Mouse (Mus musculus): ENCODE data around the gene Fam76b. TPM values are rescaled to one million over a fixed set of nuclear protein-coding genes. Genes with fewer than 3 reads are reported as not detected.

Gene Fam76b
- total RNA-seq, 2 experiments from 2014 or later: 92.6 to 110 TPM

DNA sequence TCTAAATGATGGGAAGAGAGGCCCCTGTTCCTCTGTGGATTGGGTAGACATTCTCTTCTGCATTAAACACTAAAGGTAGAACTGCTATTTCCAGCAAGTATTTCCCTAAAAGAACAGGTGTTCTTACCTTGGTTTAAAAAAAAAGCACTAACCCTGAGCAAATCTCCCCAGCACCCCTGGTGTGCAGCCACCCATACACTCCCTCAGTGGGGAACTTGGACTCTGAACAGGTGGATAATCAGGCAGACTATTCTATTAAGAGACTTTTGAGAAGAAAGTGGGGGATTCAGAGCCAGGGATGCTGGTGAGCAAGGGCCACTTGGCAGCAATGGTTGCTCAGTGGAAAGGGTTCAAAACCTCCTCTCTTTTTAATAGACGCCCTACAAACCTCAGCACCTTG lies 28.7 kb downstream of the Fam76b start:
- ATAC-seq (replicated peaks; ENCODE audit: low FRiP score, poor library complexity, severe bottlenecking): no peak

DNA sequence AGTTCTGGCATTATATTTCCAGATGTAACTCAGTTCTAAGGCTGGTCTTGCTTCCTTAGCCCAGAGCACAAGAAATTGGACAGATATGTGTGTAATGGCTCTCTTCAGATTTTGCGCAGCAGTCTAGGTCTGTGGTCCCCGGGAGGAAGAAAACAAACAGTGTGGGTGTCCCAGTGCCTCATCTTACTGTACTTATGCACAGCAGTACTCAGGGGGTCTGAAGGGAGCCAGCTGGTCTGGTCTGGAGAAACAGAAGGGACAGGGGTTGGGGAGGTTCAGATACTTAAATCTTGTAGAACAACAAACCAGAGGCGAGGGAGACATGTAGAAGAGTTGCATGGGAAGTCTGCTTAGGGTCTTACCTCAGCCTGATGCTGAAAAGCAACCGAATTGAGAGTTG lies 29.3 kb downstream of the Fam76b start:
- no peak for ATAC-seq (replicated peaks; ENCODE audit: low FRiP score, poor library complexity, severe bottlenecking)

DNA sequence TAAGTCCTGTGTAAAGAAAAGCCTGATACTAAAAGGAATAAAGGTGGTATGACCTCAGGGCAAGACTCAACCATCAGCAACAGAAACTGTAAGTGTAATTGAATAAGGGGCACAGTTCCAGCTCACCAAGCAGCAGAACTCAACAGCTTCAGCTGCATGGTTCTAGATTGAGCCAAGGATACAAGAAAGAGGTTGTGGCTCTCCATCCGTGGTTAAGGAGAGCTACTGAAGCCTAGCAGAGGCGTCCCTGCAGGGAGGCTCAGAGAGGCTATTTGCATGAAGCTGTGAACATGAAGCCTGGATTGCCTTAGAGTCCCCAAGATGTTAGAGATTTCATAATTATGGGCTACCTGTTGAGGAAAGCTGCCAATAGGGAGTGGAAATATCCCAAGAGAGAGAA lies 40.1 kb downstream of the Fam76b start:
- ATAC-seq (replicated peaks; ENCODE audit: low FRiP score, poor library complexity, severe bottlenecking): no peak

DNA sequence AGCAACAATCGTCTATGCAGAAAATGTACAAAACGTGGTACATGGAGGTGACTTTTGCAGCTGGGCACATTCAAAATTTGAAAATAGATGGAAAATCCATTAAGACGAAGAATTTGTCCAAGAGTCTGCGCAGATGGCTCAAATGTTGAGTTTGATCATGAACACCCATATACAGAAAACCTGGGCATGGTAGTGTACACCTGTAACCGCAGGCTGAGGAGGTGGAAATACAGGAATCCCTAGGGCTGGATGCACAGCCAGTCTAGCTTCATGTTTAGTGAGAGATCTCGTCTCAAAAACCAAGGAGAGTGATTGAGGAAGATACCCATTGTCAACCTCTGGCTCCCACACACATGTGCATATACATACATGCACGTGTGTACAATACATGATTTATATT lies 44.1 kb downstream of the Fam76b start:
- ATAC-seq (replicated peaks; ENCODE audit: low FRiP score, poor library complexity, severe bottlenecking): no peak

DNA sequence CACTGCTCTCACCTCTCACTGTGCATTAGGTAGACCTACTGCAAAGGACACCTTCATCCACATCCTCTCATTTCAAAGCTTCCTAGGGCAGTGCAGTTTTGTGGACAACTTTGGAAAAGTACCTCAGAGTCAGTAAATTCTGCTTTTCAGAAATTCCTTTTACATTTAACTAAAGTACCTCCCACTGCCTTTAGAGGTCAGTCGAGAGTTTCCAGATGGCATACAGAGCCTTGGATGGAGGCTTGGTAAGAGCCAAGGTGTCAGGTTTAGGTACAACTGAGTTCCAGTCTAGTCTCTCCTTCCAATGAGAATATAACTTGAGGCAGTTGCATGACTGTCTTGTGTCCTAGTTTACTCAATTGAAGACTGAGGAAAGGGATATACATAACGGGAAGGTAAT lies 46.8 kb downstream of the Fam76b start:
- ATAC-seq (replicated peaks; ENCODE audit: low FRiP score, poor library complexity, severe bottlenecking): no peak

DNA sequence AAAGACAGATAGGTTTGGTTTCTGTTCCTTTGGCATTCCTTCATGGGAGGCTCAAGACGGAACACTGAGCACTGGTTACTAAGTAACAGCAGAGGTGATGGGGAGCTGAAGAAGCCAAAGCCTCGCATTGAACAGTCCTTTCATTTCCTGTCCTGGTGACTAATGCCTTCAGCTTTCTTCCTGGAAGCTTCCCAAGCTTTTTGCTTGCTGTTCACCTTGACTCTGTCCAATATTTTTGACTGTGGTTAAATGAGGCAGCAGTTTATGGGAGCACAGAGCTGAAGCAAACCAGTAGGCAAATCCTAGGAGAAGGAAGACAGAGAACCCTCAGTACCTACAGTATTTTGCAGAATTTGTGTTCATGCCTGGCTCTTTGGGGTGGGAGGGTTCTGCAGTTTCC lies 47.8 kb downstream of the Fam76b start:
- no peak for ATAC-seq (replicated peaks; ENCODE audit: low FRiP score, poor library complexity, severe bottlenecking)

DNA sequence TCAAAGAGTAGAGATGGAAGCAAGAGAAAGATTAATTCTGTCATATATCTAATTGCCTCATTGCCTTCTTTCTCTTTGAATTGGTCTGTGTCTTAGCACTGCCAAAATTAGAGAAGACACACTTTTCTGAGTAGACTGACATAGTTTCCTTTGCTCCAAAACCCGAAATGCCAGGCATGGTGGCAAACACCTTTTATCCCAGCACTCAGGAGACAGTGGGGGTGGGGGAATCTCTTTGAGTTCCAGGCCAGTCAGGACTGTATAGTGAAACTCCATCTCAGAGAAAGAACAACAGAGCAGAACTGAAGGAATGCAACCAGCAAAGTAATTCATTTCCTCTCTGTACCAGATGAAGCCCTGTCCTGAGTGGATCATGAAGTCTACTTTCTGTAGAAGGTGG lies 53.2 kb downstream of the Fam76b start:
- ATAC-seq (replicated peaks; ENCODE audit: low FRiP score, poor library complexity, severe bottlenecking): no peak

DNA sequence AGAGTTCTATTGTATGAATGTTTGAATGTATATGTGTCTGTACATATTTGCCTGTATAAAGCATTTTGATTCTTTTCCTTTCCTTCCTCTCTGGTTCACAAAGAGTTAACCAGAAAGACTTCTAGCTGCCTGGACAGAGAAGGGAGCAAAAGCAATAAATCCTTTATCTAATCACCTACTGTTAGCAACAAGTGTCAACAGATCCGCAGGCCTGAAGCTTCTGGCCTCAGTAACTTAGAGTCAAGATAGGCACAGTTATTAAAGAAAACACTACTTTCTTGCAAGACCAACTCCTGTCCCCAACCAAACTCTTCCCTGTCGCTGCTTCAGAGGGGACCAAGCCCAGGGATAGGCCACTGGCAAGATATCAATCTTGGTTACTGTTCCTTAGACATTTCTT lies 55.0 kb downstream of the Fam76b start:
- ATAC-seq (replicated peaks; ENCODE audit: low FRiP score, poor library complexity, severe bottlenecking): no peak

DNA sequence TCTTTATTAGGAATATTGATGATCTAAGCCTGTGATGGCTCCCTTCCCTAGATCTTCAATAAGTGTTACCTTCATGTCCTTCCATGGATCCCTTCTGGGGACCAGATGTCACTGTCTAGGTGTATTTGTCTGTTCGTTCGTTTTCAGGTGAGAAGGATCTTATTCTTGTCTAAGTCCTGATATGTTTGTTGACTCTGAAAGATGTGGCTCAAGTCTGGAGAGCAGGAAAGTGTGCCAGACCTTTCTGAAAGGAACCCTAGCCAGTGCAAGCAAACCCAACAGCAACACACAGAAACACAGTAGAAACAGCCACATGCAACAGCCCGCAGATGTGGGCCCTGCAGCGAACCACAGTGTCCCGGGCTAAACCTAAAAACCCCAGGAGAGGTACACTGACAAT lies 61.5 kb downstream of the Fam76b start:
- ATAC-seq (replicated peaks; ENCODE audit: low FRiP score, poor library complexity, severe bottlenecking): no peak

DNA sequence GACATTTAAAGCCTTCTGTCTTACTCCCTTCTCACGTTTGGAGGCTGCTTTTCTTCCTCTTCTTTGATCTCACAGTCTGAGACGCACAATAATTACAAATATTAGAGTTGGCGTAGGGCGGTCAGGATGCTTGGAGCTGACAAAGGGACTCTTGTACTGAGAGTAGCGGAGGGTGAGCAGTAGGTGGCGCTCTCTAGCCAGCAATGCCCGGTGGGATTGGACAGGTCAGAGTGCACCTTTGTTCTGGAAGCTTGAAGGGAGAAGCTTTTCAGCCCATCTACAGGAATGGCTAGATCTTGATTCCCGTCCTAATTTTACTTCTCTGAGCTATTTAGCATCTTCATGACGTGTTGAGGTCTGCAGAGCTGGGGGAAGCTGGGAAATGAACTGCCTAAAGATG lies 62.1 kb downstream of the Fam76b start:
- no peak for ATAC-seq (replicated peaks; ENCODE audit: low FRiP score, poor library complexity, severe bottlenecking)

DNA sequence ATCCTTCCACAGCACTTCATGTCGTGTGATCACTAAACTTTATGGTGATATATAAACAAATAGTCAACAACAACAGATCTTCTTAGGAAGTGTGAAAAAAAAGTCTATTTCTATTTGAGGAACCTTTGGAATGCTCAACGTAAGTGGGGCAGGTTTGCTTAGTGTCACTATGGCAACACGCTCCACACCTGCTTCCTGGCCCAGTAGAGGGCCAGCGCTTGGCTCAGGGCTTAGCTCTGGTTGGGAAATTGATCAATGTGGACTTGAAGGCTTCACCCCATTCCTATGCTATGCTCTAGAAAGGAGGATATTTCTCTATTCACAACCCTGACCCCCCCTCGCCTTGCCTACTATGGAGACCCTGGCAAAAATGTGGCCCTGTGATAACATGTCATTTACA lies 62.7 kb downstream of the Fam76b start:
- ATAC-seq (replicated peaks; ENCODE audit: low FRiP score, poor library complexity, severe bottlenecking): no peak

DNA sequence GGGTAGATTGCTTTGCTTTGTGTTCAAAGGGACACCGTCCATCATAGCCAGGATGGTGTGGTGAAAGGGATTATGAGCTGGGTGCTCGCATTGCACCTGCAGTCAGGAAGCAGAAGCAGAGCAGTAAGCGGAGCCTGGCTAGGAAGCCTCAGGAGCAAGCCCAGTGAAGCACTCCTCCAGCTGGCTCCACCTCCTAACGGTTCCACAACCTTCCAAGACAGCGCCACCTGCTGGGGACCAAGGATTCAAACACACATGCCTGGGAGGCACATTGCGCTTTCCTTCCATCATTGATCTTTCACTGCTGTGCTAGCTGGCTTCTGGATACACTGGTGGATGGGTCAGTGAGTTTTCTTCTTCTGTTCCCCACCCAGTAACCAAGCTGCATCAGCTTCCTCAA lies 64.4 kb downstream of the Fam76b start:
- ATAC-seq (replicated peaks; ENCODE audit: low FRiP score, poor library complexity, severe bottlenecking): no peak

DNA sequence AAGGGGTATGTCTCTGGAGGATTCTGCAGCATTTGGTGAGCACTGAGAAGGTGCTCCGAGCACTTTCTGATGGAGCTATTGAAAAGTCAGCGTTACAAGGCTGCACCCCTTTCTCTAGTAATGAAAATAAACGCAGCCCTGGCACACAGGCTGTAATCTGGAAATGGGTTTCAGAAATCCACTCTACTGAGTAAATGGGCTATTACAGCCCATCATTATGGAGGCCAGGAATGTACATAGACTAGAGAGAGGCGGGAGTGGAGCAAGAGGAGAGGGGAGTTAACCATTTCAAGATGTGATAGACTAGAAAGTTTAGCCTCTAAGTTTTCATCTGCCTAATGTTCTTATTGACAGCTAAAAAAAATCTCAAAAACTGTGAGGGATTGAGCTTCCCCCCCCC lies 65.5 kb downstream of the Fam76b start:
- no peak for ATAC-seq (replicated peaks; ENCODE audit: low FRiP score, poor library complexity, severe bottlenecking)

DNA sequence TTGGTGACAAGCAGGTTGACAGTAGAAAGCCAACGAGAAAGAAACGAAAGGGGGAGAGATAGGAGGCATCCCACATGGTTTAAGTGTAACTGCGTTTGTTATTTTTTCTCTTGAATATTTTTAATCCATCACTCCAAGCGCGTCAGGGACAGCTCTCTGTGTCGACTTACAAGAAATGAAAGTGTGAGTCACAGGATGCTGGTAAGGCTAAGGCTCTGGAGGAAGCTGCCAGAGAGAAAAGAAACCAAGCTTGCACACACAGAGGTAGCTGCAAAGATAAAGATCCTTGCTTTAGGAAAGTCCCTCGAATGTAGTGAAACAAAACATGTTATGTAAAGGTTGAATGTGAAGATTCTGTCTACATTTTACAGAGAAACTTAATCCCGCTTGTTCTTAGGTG lies 67.0 kb downstream of the Fam76b start:
- no peak for ATAC-seq (replicated peaks; ENCODE audit: low FRiP score, poor library complexity, severe bottlenecking)

DNA sequence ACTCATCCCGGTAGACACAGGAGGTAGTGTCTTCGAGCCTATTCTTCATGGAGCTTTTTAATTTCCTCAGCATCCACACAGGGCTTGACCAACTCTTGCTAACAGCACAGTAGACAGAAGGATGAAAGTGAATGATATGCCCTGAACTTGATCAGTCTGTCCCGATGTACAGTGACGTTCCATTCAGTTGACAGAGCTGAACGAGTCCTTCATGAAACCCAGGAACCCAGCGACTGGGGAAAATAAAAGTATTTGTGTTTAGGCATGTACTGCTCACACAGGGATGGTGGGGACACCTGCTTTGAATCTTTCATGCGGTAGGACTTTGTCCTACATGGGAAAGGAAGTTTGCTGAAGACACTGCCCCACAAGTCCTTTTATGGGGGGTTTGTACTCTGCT lies 67.4 kb downstream of the Fam76b start:
- ATAC-seq (replicated peaks; ENCODE audit: low FRiP score, poor library complexity, severe bottlenecking): no peak

DNA sequence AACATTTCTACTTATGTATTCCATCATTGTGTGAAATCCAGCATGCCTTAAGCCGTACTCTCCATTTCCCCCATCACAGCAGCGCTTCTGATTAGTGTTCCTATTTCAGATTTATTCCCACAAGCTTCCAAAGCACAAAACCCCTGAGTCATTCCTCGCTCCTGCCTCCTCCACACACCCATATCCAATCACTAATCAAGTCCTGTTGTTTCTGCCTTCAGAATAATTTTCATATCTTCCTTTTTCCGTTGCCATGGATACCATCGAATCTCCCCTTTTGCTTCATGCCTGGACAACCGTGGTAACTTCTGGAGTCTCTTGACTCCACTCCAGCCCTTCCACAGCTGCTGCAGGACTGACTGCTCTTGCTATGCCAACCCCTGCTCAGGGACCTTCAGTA lies 68.5 kb downstream of the Fam76b start:
- no peak for ATAC-seq (replicated peaks; ENCODE audit: low FRiP score, poor library complexity, severe bottlenecking)

DNA sequence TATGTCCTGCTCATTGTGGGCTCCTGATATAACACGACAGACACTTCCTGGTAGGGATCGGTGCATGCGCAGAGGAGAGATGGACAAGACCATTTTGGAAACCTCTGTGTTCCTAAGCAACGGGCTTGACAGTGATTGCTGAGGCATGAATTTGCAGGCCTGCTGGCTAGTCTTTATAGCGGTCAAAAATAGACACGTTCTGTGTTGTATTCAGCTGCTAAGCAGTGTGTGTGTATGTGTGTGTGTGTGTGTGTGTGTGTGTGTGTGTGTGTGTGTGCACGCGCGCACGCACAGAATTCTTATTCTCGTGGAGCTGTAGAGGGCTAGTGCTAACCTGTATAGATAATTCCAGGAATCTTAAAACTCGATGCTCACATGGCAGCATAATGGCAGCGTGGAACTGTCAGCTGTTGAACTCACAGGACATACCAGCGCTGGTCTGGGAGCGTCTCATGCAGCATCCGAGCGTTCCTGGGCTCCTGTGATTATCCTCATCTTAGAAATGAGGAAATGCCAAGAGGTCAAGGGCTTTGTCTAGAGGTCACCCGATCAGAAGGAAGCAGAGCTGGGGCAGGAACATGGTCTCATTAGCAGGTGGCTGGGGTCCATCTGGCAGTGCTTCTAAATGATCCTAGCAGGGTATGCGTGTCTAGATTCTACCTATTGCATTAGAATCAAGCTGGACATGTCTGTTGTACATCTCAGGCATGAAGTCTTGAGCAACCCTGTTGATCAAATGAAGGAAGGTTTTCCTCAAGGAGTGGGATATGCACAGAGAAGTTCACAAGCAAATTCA lies 71.2 kb downstream of the Fam76b start:
- no peak for ATAC-seq (replicated peaks; ENCODE audit: low FRiP score, poor library complexity, severe bottlenecking)

DNA sequence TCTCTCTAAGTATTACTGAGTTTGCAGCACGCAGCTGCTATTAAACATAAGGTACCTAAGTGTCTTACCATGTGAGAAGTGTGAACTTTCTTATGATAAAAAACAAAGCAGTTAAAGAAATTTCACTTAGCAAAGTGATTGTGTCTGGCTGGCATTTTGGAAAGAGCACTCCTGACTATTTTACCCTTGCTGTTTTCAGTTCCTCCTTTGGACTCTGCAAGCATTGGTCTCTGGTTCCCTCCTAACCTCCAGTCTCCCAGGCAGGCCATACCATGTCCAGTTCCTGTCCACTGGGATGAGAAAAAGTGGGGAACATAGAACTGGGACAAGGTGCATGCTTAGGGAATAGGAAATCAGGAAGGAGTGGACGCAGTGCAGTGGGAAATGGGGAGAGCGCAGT lies 74.5 kb downstream of the Fam76b start:
- no peak for ATAC-seq (replicated peaks; ENCODE audit: low FRiP score, poor library complexity, severe bottlenecking)

DNA sequence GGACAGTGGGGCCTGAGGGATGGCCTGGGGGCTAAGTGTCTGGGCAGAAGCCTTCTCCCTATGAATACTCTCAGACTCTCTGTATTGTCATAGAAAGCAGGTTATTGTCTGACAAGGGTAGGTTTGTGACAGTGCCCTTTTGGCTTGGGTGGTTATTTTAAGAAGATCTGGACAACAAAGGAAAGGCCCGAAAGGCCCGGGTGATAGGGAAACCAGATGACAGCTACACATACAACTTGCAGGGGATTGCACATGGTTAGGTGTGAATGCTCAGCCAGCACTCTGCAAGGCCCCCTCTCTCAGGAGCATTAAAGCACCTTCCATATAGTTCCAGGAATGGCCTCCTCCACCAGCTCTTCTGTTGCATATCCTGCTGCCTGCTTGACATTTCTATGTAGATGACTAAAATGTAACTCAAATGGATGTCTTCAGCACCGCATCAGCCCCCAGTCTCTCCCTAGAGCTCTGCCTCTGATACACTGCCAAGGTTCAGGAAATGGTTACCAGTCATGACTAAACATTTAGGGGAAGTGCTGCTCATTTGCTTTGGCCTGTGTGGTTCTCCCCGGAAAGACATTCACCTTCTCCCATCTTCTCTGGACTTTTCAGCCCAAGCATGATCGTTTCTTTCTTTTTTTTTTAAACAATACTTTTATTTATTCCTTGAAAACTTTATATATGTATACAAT lies 76.7 kb downstream of the Fam76b start:
- no peak for ATAC-seq (replicated peaks; ENCODE audit: low FRiP score, poor library complexity, severe bottlenecking)
